Mouse (Mus musculus) left cerebral cortex, adult 11 months (tissue): ENCODE data around the gene Mex3d.
"Not testable (repeated sequence)": the region's sequence is repeated elsewhere in the genome, so short reads cannot be mapped to it uniquely, and the experiment has no call there.

Experiments used
- DNase-seq: peaks from one replicate; pipeline ENCODE4 v3.0.0; 2022; ENCODE audit warnings: low spot score

Gene Mex3d

GRCm38 (mm10) chr10:80356001-80356682 lies 31.3 kb downstream of the Mex3d start, which contains the start of gene Plk5:
TSS of gene Plk5 (plus strand) at chr10:80356459.
- DNase-seq = no peak

- DNase-seq = no peak
Measured at GRCm38 (mm10) chr10:80355431-80355830, 32.0 kb downstream of the Mex3d start.

- DNase-seq = no peak
Measured at GRCm38 (mm10) chr10:80352727-80353126, 34.7 kb downstream of the Mex3d start.

- no peak for DNase-seq
Measured at GRCm38 (mm10) chr10:80351896-80352295, 35.6 kb downstream of the Mex3d start.

GRCm38 (mm10) chr10:80350292-80350691 lies 37.2 kb downstream of the Mex3d start:
- no peak for DNase-seq

- no peak for DNase-seq
Measured at GRCm38 (mm10) chr10:80348981-80349380, 38.5 kb downstream of the Mex3d start.

GRCm38 (mm10) chr10:80348244-80348781 lies 39.1 kb downstream of the Mex3d start, which contains the start of gene Adamtsl5:
TSS of gene Adamtsl5 (minus strand) at chr10:80348412.
- DNase-seq = no peak

- no peak for DNase-seq
Measured at GRCm38 (mm10) chr10:80347514-80347967, 39.9 kb downstream of the Mex3d start.

- not testable (repeated sequence) for DNase-seq
Measured at GRCm38 (mm10) chr10:80345929-80346328, 41.5 kb downstream of the Mex3d start.

GRCm38 (mm10) chr10:80345122-80345521 lies 42.3 kb downstream of the Mex3d start:
- no peak for DNase-seq

GRCm38 (mm10) chr10:80344131-80344661 lies 43.3 kb downstream of the Mex3d start:
- DNase-seq = no peak

GRCm38 (mm10) chr10:80343425-80343895 lies 44.0 kb downstream of the Mex3d start:
- no peak for DNase-seq

GRCm38 (mm10) chr10:80342749-80343424 lies 44.6 kb downstream of the Mex3d start:
- DNase-seq = no peak

GRCm38 (mm10) chr10:80342305-80342748 lies 45.1 kb downstream of the Mex3d start:
- DNase-seq = no peak

- no peak for DNase-seq
Measured at GRCm38 (mm10) chr10:80341491-80342304, 45.8 kb downstream of the Mex3d start.

GRCm38 (mm10) chr10:80341026-80341425 lies 46.4 kb downstream of the Mex3d start:
- no peak for DNase-seq

- DNase-seq = no peak
Measured at GRCm38 (mm10) chr10:80339941-80340750, 47.3 kb downstream of the Mex3d start.

- no peak for DNase-seq
Measured at GRCm38 (mm10) chr10:80336263-80336662, 51.2 kb downstream of the Mex3d start.

GRCm38 (mm10) chr10:80332525-80332989 lies 54.9 kb downstream of the Mex3d start:
- DNase-seq = no peak

GRCm38 (mm10) chr10:80331636-80332524 lies 55.6 kb downstream of the Mex3d start:
- no peak for DNase-seq
